Mouse (Mus musculus) hindbrain, embryonic 11.5 days (tissue): ENCODE results near the gene Fyn. TPM values are rescaled to one million over a fixed set of nuclear protein-coding genes. Genes with fewer than 3 reads are reported as not detected.

ENCODE experiments used
- ATAC-seq: fragments of 200-750 bp; cut with Nextera tagmentation; 2 replicates; pipeline ENCODE4 v1.8.0; 2017; ENCODE audit warnings: mild to moderate bottlenecking, moderate TSS enrichment, moderate library complexity; ENCODE audit not compliant: low FRiP score
- DNase-seq: peaks from one replicate; pipeline ENCODE4 v3.0.0-alpha.2; 2015; ENCODE audit warnings: low spot score
- H3K27ac ChIP-seq: fragments of 300-500 bp; sonication (generic); 2 replicates; pipeline ENCODE4 v1.5.1; 2014; ENCODE audit warnings: mild to moderate bottlenecking, low read depth, low read length
- H3K27me3 ChIP-seq: fragments of 300-500 bp; sonication (generic); 2 replicates; pipeline ENCODE4 v1.6.1; 2014; ENCODE audit warnings: mild to moderate bottlenecking, low read length, moderate library complexity, mixed read lengths; ENCODE audit not compliant: control insufficient read depth, insufficient read depth
- H3K36me3 ChIP-seq: fragments of 300-500 bp; sonication (generic); 2 replicates; pipeline ENCODE4 v1.6.1; 2014; ENCODE audit warnings: mild to moderate bottlenecking, low read length, moderate library complexity, mixed read lengths; ENCODE audit not compliant: control insufficient read depth, insufficient read depth
- H3K4me1 ChIP-seq: fragments of 300-500 bp; sonication (generic); replicated peaks from 2 replicates; pipeline ENCODE4 v1.6.1; 2014; ENCODE audit warnings: low read length, mixed read lengths; ENCODE audit not compliant: control insufficient read depth, insufficient read depth
- H3K4me2 ChIP-seq: fragments of 300-500 bp; sonication (generic); replicated peaks from 2 replicates; pipeline ENCODE4 v1.6.1; 2014; ENCODE audit warnings: mild to moderate bottlenecking, low read depth, low read length
- H3K4me3 ChIP-seq: fragments of 300-500 bp; sonication (generic); 2 replicates; pipeline ENCODE4 v1.5.1; 2014; ENCODE audit warnings: low read depth, low read length
- H3K9ac ChIP-seq: fragments of 300-500 bp; sonication (generic); 2 replicates; pipeline ENCODE4 v1.6.1; 2014; ENCODE audit warnings: low read depth, low read length
- H3K9me3 ChIP-seq: fragments of 300-500 bp; sonication (generic); 2 replicates; pipeline ENCODE4 v1.6.1; 2016; ENCODE audit warnings: low read length; ENCODE audit not compliant: control insufficient read depth
- WGBS: fragments of 180-500 bp; shearing (Covaris S2); extraction: QIAGEN DNeasy Blood & Tissue Kit; methylation state at CpG from one replicate; pipeline ENCODE4 v1.1.7; 2014; 5-methylcytosine and 5-hydroxymethylcytosine counted together
- polyA plus RNA-seq: library from polyadenylated mRNA; unstranded; fragments of >200 nt; fragmentation: Nextera tagmentation; extraction: Ambion mirVana; gene quantifications from 2 replicates; pipeline ENCODE4 v1.2.1, GENCODE M21; 2014

Gene Fyn
- polyA plus RNA-seq, 1 experiment from 2014 or later, result 51.1 TPM

DNA sequence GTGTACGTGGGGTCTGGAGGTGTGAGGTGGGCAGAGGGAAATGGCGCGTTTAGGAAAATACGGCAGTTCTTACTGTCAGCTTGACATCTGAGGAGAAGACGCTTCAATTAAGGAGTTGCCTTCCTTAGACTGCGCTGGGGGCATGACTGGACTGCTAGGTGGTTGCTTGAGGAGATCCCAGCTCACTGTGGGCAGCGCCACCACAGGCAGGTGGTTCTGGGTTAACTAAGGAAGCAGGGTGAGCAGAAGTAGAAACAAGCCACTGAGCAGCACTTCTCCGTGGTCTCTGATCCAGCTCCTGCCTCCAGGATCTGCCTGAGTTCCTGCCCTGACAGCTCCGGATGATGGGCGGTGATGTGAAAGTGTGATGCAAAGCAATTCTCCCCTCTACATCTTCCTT is 222.0 kb downstream of the Fyn start:
- peaks cover 3% of the 10 kb centered on the region; the same call in 1 of the 2 replicates for H3K4me1 ChIP-seq
- H3K27ac ChIP-seq, result no peak overlapping the region
- DNase-seq (no peak), ATAC-seq (no peak)
- H3K27me3 ChIP-seq, result no peaks in the 10 kb centered on the region
- WGBS, result 91% methylated on average over 10 of the region's 10 CpGs
- H3K36me3 ChIP-seq, result no peaks in the 10 kb centered on the region
- no peaks in the 10 kb centered on the region for H3K9me3 ChIP-seq
- H3K4me2 ChIP-seq, result no peak overlapping the region
- H3K9ac ChIP-seq, result no peak overlapping the region
- no peak overlapping the region for H3K4me3 ChIP-seq

DNA sequence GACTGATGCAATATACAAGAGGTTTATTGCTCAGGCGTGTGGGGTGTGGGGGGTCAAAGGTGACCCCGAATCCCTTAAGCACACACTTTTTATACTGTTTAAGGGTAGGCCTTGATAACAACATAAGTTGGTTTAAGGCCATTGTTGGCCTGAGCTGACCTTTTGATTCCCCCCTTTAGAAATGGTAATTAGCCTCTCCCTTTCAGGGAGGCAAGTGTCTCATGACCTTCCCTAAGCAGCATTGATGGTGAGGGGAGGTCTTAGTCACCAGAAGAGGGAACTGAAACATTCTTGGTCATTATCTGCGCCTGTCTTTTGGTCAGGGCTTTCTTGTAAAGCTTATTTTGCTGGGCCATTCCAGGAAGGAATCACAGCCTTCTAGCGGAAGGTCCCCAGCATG is 223.8 kb downstream of the Fyn start:
- WGBS, result 59% methylated on average over 4 of the region's 4 CpGs
- Histone ChIP-seq H3K36me3 (no peaks in the 10 kb centered on the region), H3K27me3 (no peaks in the 10 kb centered on the region), H3K9me3 (no peaks in the 10 kb centered on the region), H3K4me3 (no peak overlapping the region), H3K4me1 (peaks cover 5% of the 10 kb centered on the region; the same call in 1 of the 2 replicates), H3K27ac (no peak overlapping the region), H3K4me2 (no peak overlapping the region), H3K9ac (no peak overlapping the region)
- ATAC-seq, result no peak
- no peak for DNase-seq

DNA sequence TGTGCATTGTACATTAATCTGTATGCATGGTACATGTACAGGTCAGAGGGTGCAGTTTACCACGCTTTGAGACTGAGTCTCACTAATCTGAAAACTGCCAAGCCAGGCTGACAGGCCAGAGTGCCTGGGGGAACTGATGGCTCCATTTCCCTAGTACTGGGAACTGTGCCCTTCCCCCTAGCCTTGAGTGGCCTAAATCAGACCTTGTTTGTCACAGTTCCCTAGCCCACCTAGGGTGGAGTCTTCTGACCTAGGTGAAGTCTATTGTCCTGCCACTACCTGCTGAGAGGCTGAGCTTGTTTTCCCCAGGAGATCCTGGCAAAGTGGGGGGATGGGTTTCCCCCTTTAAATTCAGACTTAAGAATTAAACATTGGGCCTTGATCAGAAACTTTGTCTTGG is 226.1 kb downstream of the Fyn start:
- Histone ChIP-seq H3K4me3 (no peak overlapping the region), H3K9ac (no peak overlapping the region), H3K4me1 (0 out of 2 replicates have a peak, but pooled peaks cover 2% of the 10 kb centered on the region), H3K36me3 (no peaks in the 10 kb centered on the region), H3K4me2 (no peak overlapping the region), H3K27me3 (no peaks in the 10 kb centered on the region), H3K9me3 (no peaks in the 10 kb centered on the region), H3K27ac (no peak overlapping the region)
- ATAC-seq (no peak), DNase-seq (no peak)
- 67% methylated on average over 1 of the region's 1 CpGs for WGBS

DNA sequence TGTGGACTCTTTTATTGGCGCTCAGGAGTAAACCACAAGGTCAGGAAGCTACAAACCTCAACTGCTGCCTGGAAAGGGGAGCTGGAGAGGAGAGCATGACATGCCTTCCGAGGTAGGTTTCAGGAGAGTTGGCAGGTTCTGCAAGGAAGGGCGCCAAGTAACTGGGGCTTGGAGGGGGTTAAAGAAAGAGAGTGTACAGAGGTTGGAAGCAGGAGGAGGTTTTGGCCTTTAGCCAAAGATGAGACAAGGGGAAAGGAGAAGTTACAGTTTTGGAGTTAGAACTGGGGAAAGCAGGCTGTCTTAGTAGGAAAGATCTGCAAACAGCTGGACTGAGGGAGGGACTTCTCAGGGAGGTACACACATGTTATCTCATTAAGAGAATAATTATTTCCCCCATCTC is 227.2 kb downstream of the Fyn start:
- WGBS, result 87% methylated on average over 3 of the region's 3 CpGs
- no peak for DNase-seq

DNA sequence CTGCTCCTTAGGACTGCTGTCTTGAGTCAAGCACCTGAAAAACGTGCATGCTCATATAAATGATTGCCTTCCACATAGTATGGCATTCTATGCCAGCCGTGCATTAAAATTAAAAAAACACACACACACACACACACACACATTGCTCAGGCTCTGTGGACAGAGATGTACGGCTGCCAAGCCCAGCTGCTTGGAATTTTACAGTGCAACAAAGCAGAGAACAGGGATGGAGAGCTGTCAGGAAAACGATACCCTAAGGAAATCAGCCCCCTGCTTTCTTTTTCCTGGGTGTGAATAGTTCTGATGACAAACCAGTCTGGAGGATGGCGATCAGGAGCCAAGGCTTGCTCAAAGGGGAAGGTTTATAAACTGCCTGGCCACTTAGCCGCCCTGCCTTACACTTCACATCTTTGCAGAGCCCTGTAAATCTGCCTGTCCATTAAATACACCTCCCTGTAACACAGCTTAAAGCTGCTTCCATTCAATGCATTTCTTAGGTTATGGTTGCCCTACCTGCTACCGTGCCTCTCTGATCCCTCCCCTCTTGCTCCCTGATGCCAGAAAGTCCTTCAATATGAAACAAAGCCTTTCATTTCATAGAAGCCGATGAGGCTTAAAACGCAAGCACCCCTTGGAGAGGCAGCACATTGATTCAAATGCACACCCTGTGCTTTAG is 228.6 kb downstream of the Fyn start:
- 0 out of 2 replicates have a peak, but pooled peaks cover 2% of the 10 kb centered on the region for H3K4me1 ChIP-seq
- no peaks in the 10 kb centered on the region for H3K9me3 ChIP-seq
- H3K36me3 ChIP-seq, result no peaks in the 10 kb centered on the region
- H3K4me3 ChIP-seq, result no peak overlapping the region
- H3K9ac ChIP-seq, result no peak overlapping the region
- 53% methylated on average over 9 of the region's 9 CpGs for WGBS
- ATAC-seq, result no peak
- no peaks in the 10 kb centered on the region for H3K27me3 ChIP-seq
- no peak overlapping the region for H3K4me2 ChIP-seq
- DNase-seq, result no peak
- H3K27ac ChIP-seq, result no peak overlapping the region

More for the DNA sequence above, 227.2 kb downstream of the Fyn start:
- 0 out of 2 replicates have a peak, but pooled peaks cover 2% of the 10 kb centered on the region for H3K4me1 ChIP-seq
- H3K4me3 ChIP-seq, result no peak overlapping the region
- H3K4me2 ChIP-seq, result no peak overlapping the region
- no peaks in the 10 kb centered on the region for H3K9me3 ChIP-seq
- H3K9ac ChIP-seq, result no peak overlapping the region
- ATAC-seq, result no peak
- no peaks in the 10 kb centered on the region for H3K36me3 ChIP-seq
- no peaks in the 10 kb centered on the region for H3K27me3 ChIP-seq
- H3K27ac ChIP-seq, result no peak overlapping the region

DNA sequence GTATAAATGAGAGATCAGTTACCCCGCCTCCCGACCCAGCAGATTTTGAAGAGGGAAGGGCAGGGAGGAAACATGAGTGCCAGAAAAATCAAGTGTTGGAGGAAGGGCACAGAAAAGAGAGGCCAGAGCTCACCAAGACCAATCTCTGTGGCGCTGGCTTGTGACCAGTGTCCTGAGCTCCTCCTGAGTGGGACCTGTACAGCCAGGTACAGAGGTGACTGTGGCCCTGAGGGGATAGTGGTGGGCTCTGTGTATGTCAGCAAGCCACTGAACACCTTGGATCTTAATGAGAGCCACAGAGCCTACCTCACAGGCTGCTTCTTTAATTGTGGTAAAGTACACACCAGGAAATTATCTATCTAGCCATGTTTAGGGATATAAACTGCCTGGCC is 229.1 kb downstream of the Fyn start:
- DNase-seq (no peak), ATAC-seq (no peak)
- no peaks in the 10 kb centered on the region for H3K27me3 ChIP-seq
- H3K4me3 ChIP-seq, result no peak overlapping the region
- H3K36me3 ChIP-seq, result no peaks in the 10 kb centered on the region
- 56% methylated on average over 3 of the region's 3 CpGs for WGBS
- H3K4me2 ChIP-seq, result no peak overlapping the region
- H3K9me3 ChIP-seq, result no peaks in the 10 kb centered on the region
- no peak overlapping the region for H3K9ac ChIP-seq
- H3K27ac ChIP-seq, result no peak overlapping the region
- H3K4me1 ChIP-seq, result 0 out of 2 replicates have a peak, but pooled peaks cover 2% of the 10 kb centered on the region

DNA sequence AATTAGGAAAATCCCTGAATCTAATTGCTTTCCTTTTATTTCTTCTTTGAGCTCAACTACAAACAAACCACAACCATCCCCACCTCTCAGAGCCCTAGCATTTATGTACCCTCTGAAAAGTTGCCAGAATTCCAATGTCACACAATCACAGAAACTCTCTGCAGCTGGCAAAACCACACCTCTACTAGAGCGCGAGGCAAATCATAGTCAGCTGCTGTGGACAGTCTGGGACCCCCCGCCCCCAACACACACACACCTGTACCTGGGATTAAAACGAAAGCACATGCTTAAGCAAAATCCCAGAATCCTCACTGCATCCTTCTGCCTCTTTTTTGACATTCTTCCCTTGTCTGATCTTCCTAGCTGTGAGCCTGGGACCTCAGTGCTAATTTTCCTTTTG is 230.9 kb downstream of the Fyn start:
- Histone ChIP-seq H3K4me1 (0 out of 2 replicates have a peak, but pooled peaks cover 2% of the 10 kb centered on the region), H3K36me3 (no peaks in the 10 kb centered on the region), H3K27ac (no peak overlapping the region), H3K4me2 (no peak overlapping the region), H3K9me3 (no peaks in the 10 kb centered on the region), H3K27me3 (no peaks in the 10 kb centered on the region), H3K9ac (no peak overlapping the region), H3K4me3 (no peak overlapping the region)
- ATAC-seq, result no peak
- no peak for DNase-seq
- WGBS, result 88% methylated on average over 4 of the region's 4 CpGs

DNA sequence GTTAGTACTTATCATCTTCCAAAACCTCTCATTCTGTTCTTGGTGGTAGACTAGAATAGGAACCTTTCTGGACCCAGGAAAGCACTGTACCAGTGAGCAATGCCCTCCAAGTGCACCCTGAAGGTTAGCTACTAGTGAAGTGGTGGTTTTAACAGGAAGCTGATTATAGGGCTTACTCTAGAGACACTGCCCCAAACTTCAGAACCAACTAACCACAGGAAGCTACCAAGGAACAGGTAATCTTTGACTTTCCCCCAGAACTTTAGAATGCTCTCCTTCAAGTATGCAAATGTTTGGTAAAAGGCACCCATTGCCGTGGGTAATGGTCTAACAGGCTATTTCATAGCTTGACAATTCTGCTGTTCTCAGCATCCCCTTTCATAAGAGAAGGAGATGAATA is 231.5 kb downstream of the Fyn start:
- ATAC-seq (no peak), DNase-seq (no peak)
- 87% methylated on average over 1 of the region's 1 CpGs for WGBS
- no peak overlapping the region for H3K9ac ChIP-seq
- no peak overlapping the region for H3K27ac ChIP-seq
- H3K4me2 ChIP-seq, result no peak overlapping the region
- H3K36me3 ChIP-seq, result no peaks in the 10 kb centered on the region
- 0 out of 2 replicates have a peak, but pooled peaks cover 2% of the 10 kb centered on the region for H3K4me1 ChIP-seq
- no peak overlapping the region for H3K4me3 ChIP-seq
- H3K9me3 ChIP-seq, result no peaks in the 10 kb centered on the region
- H3K27me3 ChIP-seq, result no peaks in the 10 kb centered on the region

DNA sequence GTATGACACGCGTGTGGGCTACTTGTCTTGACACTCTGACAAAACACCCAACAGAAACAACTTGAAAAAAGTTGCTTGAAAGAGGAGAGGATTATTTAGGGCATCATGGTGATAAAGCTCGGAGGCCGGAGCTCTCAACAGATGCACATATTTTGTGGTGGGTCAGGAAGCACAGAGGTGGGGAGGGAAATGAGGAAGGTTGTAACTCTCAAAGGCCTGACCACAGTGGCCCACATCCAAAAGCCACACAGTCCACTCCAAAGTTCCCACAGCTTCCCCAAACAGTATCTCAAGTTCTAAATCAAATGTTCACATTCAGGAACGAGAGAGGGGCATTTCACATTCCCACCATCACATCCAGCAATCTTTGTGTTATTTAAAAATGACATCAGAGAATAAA is 232.4 kb downstream of the Fyn start:
- Histone ChIP-seq H3K4me1 (0 out of 2 replicates have a peak, but pooled peaks cover 2% of the 10 kb centered on the region), H3K27me3 (no peaks in the 10 kb centered on the region), H3K27ac (no peak overlapping the region), H3K9me3 (no peaks in the 10 kb centered on the region), H3K4me2 (no peak overlapping the region), H3K36me3 (no peaks in the 10 kb centered on the region), H3K4me3 (no peak overlapping the region), H3K9ac (no peak overlapping the region)
- ATAC-seq (no peak), DNase-seq (no peak)
- 95% methylated on average over 5 of the region's 5 CpGs for WGBS
